Mouse (Mus musculus): ENCODE measurements at regions not wholly inside any gene's neighbourhood (a gene's known extent, or its start where the extent isn't known, plus 50 kb on each side); places are given as distances from the start of the nearest gene placed in this dataset.
"Not testable (repeated sequence)": the region's sequence is repeated elsewhere in the genome, so short reads cannot be mapped to it uniquely, and the experiment has no call there.

GRCm38 (mm10) chr12:11037951-11038350 lies 112.9 kb downstream of the Kcns3 start:
- no peak for DNase-seq

GRCm38 (mm10) chr12:11020571-11021545 lies 130.0 kb downstream of the Kcns3 start:
- no peak for DNase-seq

- DNase-seq, result no peak
Observed at GRCm38 (mm10) chr12:11011159-11011558, 139.7 kb downstream of the Kcns3 start.

- no peak for DNase-seq
Observed at GRCm38 (mm10) chr12:10984295-10984694, 166.6 kb downstream of the Kcns3 start.

- DNase-seq, result no peak
Observed at GRCm38 (mm10) chr12:10949184-10949583, 201.7 kb downstream of the Kcns3 start.

GRCm38 (mm10) chr12:10941064-10941463 lies 209.8 kb downstream of the Kcns3 start:
- no peak for DNase-seq

- not testable (repeated sequence) for DNase-seq
Observed at GRCm38 (mm10) chr12:10900054-10900453, 250.8 kb downstream of the Kcns3 start.

- DNase-seq, result no peak
Observed at GRCm38 (mm10) chr12:10878791-10879190, 272.1 kb downstream of the Kcns3 start.

- DNase-seq, result no peak
Observed at GRCm38 (mm10) chr12:10874589-10875554, 276.0 kb downstream of the Kcns3 start.

- DNase-seq, result no peak
Observed at GRCm38 (mm10) chr12:10873716-10874401, 277.0 kb downstream of the Kcns3 start.

GRCm38 (mm10) chr12:10867674-10868635 lies 282.9 kb downstream of the Kcns3 start:
- no peak for DNase-seq

GRCm38 (mm10) chr12:10866907-10867538 lies 283.8 kb downstream of the Kcns3 start:
- peak; percentile 32 for DNase-seq

GRCm38 (mm10) chr12:10865294-10865693 lies 285.6 kb downstream of the Kcns3 start:
- no peak for DNase-seq

- DNase-seq, result no peak
Observed at GRCm38 (mm10) chr12:10820335-10820734, 330.5 kb downstream of the Kcns3 start.

GRCm38 (mm10) chr12:10818083-10818482 lies 332.8 kb downstream of the Kcns3 start:
- DNase-seq, result no peak

GRCm38 (mm10) chr12:10817516-10817915 lies 333.3 kb downstream of the Kcns3 start:
- DNase-seq, result no peak

- no peak for DNase-seq
Observed at GRCm38 (mm10) chr12:10810597-10810996, 340.3 kb downstream of the Kcns3 start.

GRCm38 (mm10) chr12:10804491-10804890 lies 346.4 kb downstream of the Kcns3 start:
- DNase-seq, result no peak

All from cerebellum, adult 8-10 months (tissue).